Mouse (Mus musculus) gonadal fat pad, adult 2 months (tissue): ENCODE results near the gene Vwa5b2. TPM values are rescaled to one million over a fixed set of nuclear protein-coding genes. Genes with fewer than 3 reads are reported as not detected.

Experiments
- DNase-seq: peaks from one replicate; pipeline ENCODE4 v3.0.0-alpha.2; 2012; ENCODE audit warnings: low read depth
- polyA plus RNA-seq: library from polyadenylated mRNA; depleted of rRNA; stranded (reverse); fragments of >200 nt; gene quantifications from 2 replicates; pipeline ENCODE4 v1.2.3, GENCODE M21; 2012

The Vwa5b2 gene
- polyA plus RNA-seq, 1 experiment = 0.88 TPM

- no peak for DNase-seq
Measured at GRCm38 (mm10) chr16:20610501-20611356, 21.5 kb downstream of the Vwa5b2 start.

GRCm38 (mm10) chr16:20611357-20612227 lies 22.3 kb downstream of the Vwa5b2 start, which contains the start of the genes Eef1akmt4, Gm49333 and Alg3:
Gene Eef1akmt4, plus strand, starts transcription at chr16:20611593.
Gene Gm49333, plus strand, starts transcription at chr16:20611610.
Gene Alg3, minus strand, starts transcription at chr16:20611735.
- DNase-seq = peak; percentile 68

GRCm38 (mm10) chr16:20619541-20620398 lies 30.5 kb downstream of the Vwa5b2 start:
- no peak for DNase-seq

- DNase-seq = no peak
Measured at GRCm38 (mm10) chr16:20620399-20620735, 31.1 kb downstream of the Vwa5b2 start.

- no peak for DNase-seq
Measured at GRCm38 (mm10) chr16:20620751-20621190, 31.5 kb downstream of the Vwa5b2 start.

GRCm38 (mm10) chr16:20621191-20621990 lies 32.1 kb downstream of the Vwa5b2 start, which contains the start of gene Camk2n2:
Gene Camk2n2, minus strand, starts transcription at chr16:20621287.
- DNase-seq = no peak

- DNase-seq = no peak
Measured at GRCm38 (mm10) chr16:20621991-20622685, 32.9 kb downstream of the Vwa5b2 start.

- no peak for DNase-seq
Measured at GRCm38 (mm10) chr16:20623211-20623610, 33.9 kb downstream of the Vwa5b2 start.

- DNase-seq = no peak
Measured at GRCm38 (mm10) chr16:20628871-20629391, 39.7 kb downstream of the Vwa5b2 start.

- no peak for DNase-seq
Measured at GRCm38 (mm10) chr16:20629731-20630634, 40.7 kb downstream of the Vwa5b2 start, which contains the start of gene Ece2. Gene Ece2, plus strand, starts transcription at chr16:20629828.

GRCm38 (mm10) chr16:20637410-20637809 lies 48.1 kb downstream of the Vwa5b2 start:
- no peak for DNase-seq

- no peak for DNase-seq
Measured at GRCm38 (mm10) chr16:20638367-20638766, 49.1 kb downstream of the Vwa5b2 start.

GRCm38 (mm10) chr16:20642161-20642560 lies 52.9 kb downstream of the Vwa5b2 start:
- no peak for DNase-seq

GRCm38 (mm10) chr16:20643911-20644310 lies 54.6 kb downstream of the Vwa5b2 start:
- DNase-seq = no peak

- peak; percentile 41 for DNase-seq
Measured at GRCm38 (mm10) chr16:20651076-20651946, 62.0 kb downstream of the Vwa5b2 start, which contains the start of gene Psmd2. Gene Psmd2, plus strand, starts transcription at chr16:20651652.

GRCm38 (mm10) chr16:20651947-20652310 lies 62.7 kb downstream of the Vwa5b2 start:
- DNase-seq = no peak

- no peak for DNase-seq
Measured at GRCm38 (mm10) chr16:20653315-20653714, 64.0 kb downstream of the Vwa5b2 start.
